Mouse (Mus musculus): ENCODE results near the gene Nfix. TPM values are rescaled to one million over a fixed set of nuclear protein-coding genes. Genes with fewer than 3 reads are reported as not detected.

The Nfix gene
- polyA plus RNA-seq (2015; fragmentation: Nextera tagmentation; extraction: Ambion mirVana), result 413 and 445 TPM in 2 replicates

- peak within 1 kb of the TSS; percentile 69 for H3K4me2 ChIP-seq (replicated peaks)
- peak; percentile 23; the same call in 1 of the 2 replicates for ATAC-seq (replicated peaks)
- H3K9me3 ChIP-seq, result no peaks in the 10 kb centered on the region
- under 1% methylated on average over 100 of the region's 125 CpGs for WGBS
- peak within 1 kb of the TSS; percentile 95 for H3K9ac ChIP-seq (replicated peaks)
- H3K36me3 ChIP-seq, result no peaks in the 10 kb centered on the region
- H3K4me1 ChIP-seq, result peaks cover 54% of the 10 kb centered on the region
- peak within 1 kb of the TSS; percentile 84 for H3K4me3 ChIP-seq
- peak within 1 kb of the TSS; percentile 97 for H3K27ac ChIP-seq (replicated peaks)
- no peaks in the 10 kb centered on the region for H3K27me3 ChIP-seq
Observed at GRCm38 (mm10) chr8:84799999-84800831, at the start of gene Nfix. Nfix (minus strand) TSS chr8:84800344.

- ATAC-seq (replicated peaks), result no peak
- H3K36me3 ChIP-seq, result peaks cover 24% of the 10 kb centered on the region
- H3K27ac ChIP-seq (replicated peaks), result peak overlapping the region; percentile 82
- peak overlapping the region; percentile 68 for H3K4me2 ChIP-seq (replicated peaks)
- H3K9me3 ChIP-seq, result no peaks in the 10 kb centered on the region
- no peaks in the 10 kb centered on the region for H3K27me3 ChIP-seq
- peak overlapping the region; percentile 70 for H3K9ac ChIP-seq (replicated peaks)
- H3K4me3 ChIP-seq, result peak overlapping the region; percentile 95
- H3K4me1 ChIP-seq, result peaks cover 34% of the 10 kb centered on the region
- 48% methylated on average over 6 of the region's 6 CpGs for WGBS
Observed at GRCm38 (mm10) chr8:84847684-84848435, 47.7 kb upstream of the Nfix start.

GRCm38 (mm10) chr8:84846722-84847572 lies 46.8 kb upstream of the Nfix start, which contains the start of gene Calr:
Calr (minus strand) TSS chr8:84846934.
- Histone ChIP-seq H3K27ac (replicated peaks) (peak within 1 kb of the TSS; percentile 86), H3K36me3 (peaks cover 33% of the 10 kb centered on the region), H3K9me3 (no peaks in the 10 kb centered on the region), H3K27me3 (no peaks in the 10 kb centered on the region), H3K4me2 (replicated peaks) (peak within 1 kb of the TSS; percentile 78), H3K4me1 (peaks cover 37% of the 10 kb centered on the region), H3K4me3 (peak within 1 kb of the TSS; percentile 95), H3K9ac (replicated peaks) (peak within 1 kb of the TSS; percentile 97)
- WGBS, result under 1% methylated on average over 55 of the region's 55 CpGs
- peak; percentile 99 for ATAC-seq (replicated peaks)

- Histone ChIP-seq H3K9ac (replicated peaks) (peak overlapping the region; percentile 97), H3K27me3 (no peaks in the 10 kb centered on the region), H3K4me2 (replicated peaks) (peak overlapping the region; percentile 78), H3K27ac (replicated peaks) (peak overlapping the region; percentile 86), H3K36me3 (peaks cover 41% of the 10 kb centered on the region), H3K4me3 (peak overlapping the region; percentile 95), H3K4me1 (peaks cover 37% of the 10 kb centered on the region), H3K9me3 (no peaks in the 10 kb centered on the region)
- no peak for ATAC-seq (replicated peaks)
- WGBS, result under 1% methylated on average over 30 of the region's 30 CpGs
Observed at GRCm38 (mm10) chr8:84846094-84846721, 46.1 kb upstream of the Nfix start.

- peak overlapping the region; percentile 95 for H3K4me3 ChIP-seq
- peak overlapping the region; percentile 86 for H3K27ac ChIP-seq (replicated peaks)
- no peak for ATAC-seq (replicated peaks)
- peak overlapping the region; percentile 97 for H3K9ac ChIP-seq (replicated peaks)
- no peaks in the 10 kb centered on the region for H3K27me3 ChIP-seq
- H3K4me2 ChIP-seq (replicated peaks), result peak overlapping the region; percentile 78
- H3K9me3 ChIP-seq, result no peaks in the 10 kb centered on the region
- peaks cover 37% of the 10 kb centered on the region for H3K4me1 ChIP-seq
- 12% methylated on average over 12 of the region's 12 CpGs for WGBS
- H3K36me3 ChIP-seq, result peaks cover 43% of the 10 kb centered on the region
Observed at GRCm38 (mm10) chr8:84845355-84846093, 45.4 kb upstream of the Nfix start.

- H3K9me3 ChIP-seq, result no peaks in the 10 kb centered on the region
- peak overlapping the region; percentile 78 for H3K4me2 ChIP-seq (replicated peaks)
- no peaks in the 10 kb centered on the region for H3K27me3 ChIP-seq
- 92% methylated on average over 9 of the region's 9 CpGs for WGBS
- H3K36me3 ChIP-seq, result peaks cover 43% of the 10 kb centered on the region
- H3K4me1 ChIP-seq, result peaks cover 42% of the 10 kb centered on the region
- no peak overlapping the region for H3K27ac ChIP-seq (replicated peaks)
- peak overlapping the region; percentile 95 for H3K4me3 ChIP-seq
- ATAC-seq (replicated peaks), result no peak
- peak overlapping the region; percentile 97 for H3K9ac ChIP-seq (replicated peaks)
Observed at GRCm38 (mm10) chr8:84844397-84845070, 44.4 kb upstream of the Nfix start.

- Histone ChIP-seq H3K4me1 (peaks cover 43% of the 10 kb centered on the region), H3K4me2 (replicated peaks) (no peak overlapping the region), H3K27me3 (no peaks in the 10 kb centered on the region), H3K9ac (replicated peaks) (no peak overlapping the region), H3K27ac (replicated peaks) (peak overlapping the region; percentile 88; the same call in 1 of the 2 replicates), H3K4me3 (no peak overlapping the region), H3K36me3 (peaks cover 65% of the 10 kb centered on the region), H3K9me3 (no peaks in the 10 kb centered on the region)
- WGBS, result 79% methylated on average over 1 of the region's 1 CpGs
- ATAC-seq (replicated peaks), result no peak
Observed at GRCm38 (mm10) chr8:84841514-84841913, 41.4 kb upstream of the Nfix start.

- Histone ChIP-seq H3K27me3 (no peaks in the 10 kb centered on the region), H3K4me3 (peak within 1 kb of the TSS; percentile 59), H3K4me1 (peaks cover 54% of the 10 kb centered on the region), H3K27ac (replicated peaks) (peak within 1 kb of the TSS; percentile 88), H3K4me2 (replicated peaks) (peak within 1 kb of the TSS; percentile 60), H3K36me3 (peaks cover 76% of the 10 kb centered on the region), H3K9ac (replicated peaks) (peak within 1 kb of the TSS; percentile 70), H3K9me3 (no peaks in the 10 kb centered on the region)
- peak; percentile 95 for ATAC-seq (replicated peaks)
- WGBS, result under 1% methylated on average over 50 of the region's 55 CpGs
Observed at GRCm38 (mm10) chr8:84840248-84840999, 40.3 kb upstream of the Nfix start, which contains the start of gene Rad23a. Rad23a (minus strand) TSS chr8:84840665.

- ATAC-seq (replicated peaks), result no peak
- H3K4me3 ChIP-seq, result peak overlapping the region; percentile 59
- WGBS, result 2% methylated on average over 7 of the region's 7 CpGs
- H3K36me3 ChIP-seq, result peaks cover 73% of the 10 kb centered on the region
- H3K4me1 ChIP-seq, result peaks cover 53% of the 10 kb centered on the region
- peak overlapping the region; percentile 70 for H3K9ac ChIP-seq (replicated peaks)
- peak overlapping the region; percentile 88 for H3K27ac ChIP-seq (replicated peaks)
- H3K9me3 ChIP-seq, result no peaks in the 10 kb centered on the region
- peak overlapping the region; percentile 60 for H3K4me2 ChIP-seq (replicated peaks)
- H3K27me3 ChIP-seq, result no peaks in the 10 kb centered on the region
Observed at GRCm38 (mm10) chr8:84839875-84840247, 39.7 kb upstream of the Nfix start.

- Histone ChIP-seq H3K36me3 (peaks cover 69% of the 10 kb centered on the region), H3K4me2 (replicated peaks) (peak overlapping the region; percentile 60), H3K9ac (replicated peaks) (no peak overlapping the region), H3K4me1 (peaks cover 53% of the 10 kb centered on the region), H3K4me3 (peak overlapping the region; percentile 59), H3K27ac (replicated peaks) (no peak overlapping the region), H3K9me3 (no peaks in the 10 kb centered on the region), H3K27me3 (no peaks in the 10 kb centered on the region)
- ATAC-seq (replicated peaks), result no peak
- WGBS, result 99% methylated on average over 2 of the region's 2 CpGs
Observed at GRCm38 (mm10) chr8:84839411-84839810, 39.3 kb upstream of the Nfix start.
